Mouse (Mus musculus) lung, embryonic 16.5 days (tissue): Measurements from ENCODE around the gene Pde4c. TPM values are rescaled to one million over a fixed set of nuclear protein-coding genes. Genes with fewer than 3 reads are reported as not detected.

Source experiments
- ATAC-seq: fragments of 200-750 bp; cut with Nextera tagmentation; 2 replicates; pipeline ENCODE4 v1.8.0; 2017; ENCODE audit warnings: low read depth, mild to moderate bottlenecking, moderate library complexity
- H3K27ac ChIP-seq: fragments of 300-500 bp; sonication (generic); 2 replicates; pipeline ENCODE4 v1.5.1; 2014; ENCODE audit warnings: mild to moderate bottlenecking, control low read depth, low read length
- H3K27me3 ChIP-seq: fragments of 300-500 bp; sonication (generic); 2 replicates; pipeline ENCODE4 v1.6.1; 2014; ENCODE audit warnings: low read depth, low read length, mixed read lengths; ENCODE audit not compliant: control insufficient read depth, insufficient read depth
- H3K36me3 ChIP-seq: fragments of 300-500 bp; sonication (generic); 2 replicates; pipeline ENCODE4 v1.6.1; 2014; ENCODE audit warnings: low read length; ENCODE audit not compliant: control insufficient read depth, insufficient read depth
- H3K4me1 ChIP-seq: fragments of 300-500 bp; sonication (generic); replicated peaks from 2 replicates; pipeline ENCODE4 v1.6.1; 2014; ENCODE audit warnings: low read length, mixed read lengths; ENCODE audit not compliant: control insufficient read depth, insufficient read depth
- H3K4me2 ChIP-seq: fragments of 300-500 bp; sonication (generic); 2 replicates; pipeline ENCODE4 v1.6.1; 2014; ENCODE audit warnings: low read depth, low read length, control low read depth
- H3K4me3 ChIP-seq: fragments of 300-500 bp; sonication (generic); 2 replicates; pipeline ENCODE4 v1.5.1; 2014; ENCODE audit warnings: mild to moderate bottlenecking, low read length, control low read depth
- H3K9ac ChIP-seq: fragments of 300-500 bp; sonication (generic); 2 replicates; pipeline ENCODE4 v1.6.1; 2014; ENCODE audit warnings: low read length, control low read depth
- H3K9me3 ChIP-seq: fragments of 300-500 bp; sonication (generic); 2 replicates; pipeline ENCODE4 v1.6.1; 2016; ENCODE audit warnings: low read length; ENCODE audit not compliant: control insufficient read depth
- WGBS: fragments of 180-500 bp; shearing (Covaris S2); extraction: QIAGEN DNeasy Blood & Tissue Kit; methylation state at CpG from one replicate; pipeline ENCODE4 v1.1.7; 2014; 5-methylcytosine and 5-hydroxymethylcytosine counted together
- polyA plus RNA-seq: library from polyadenylated mRNA; unstranded; fragments of >200 nt; fragmentation: Nextera tagmentation; extraction: Ambion mirVana; gene quantifications from 2 replicates; pipeline ENCODE4 v1.2.1, GENCODE M21; 2015

Pde4c gene
- polyA plus RNA-seq, 1 experiment from 2014 or later: 0.10 TPM

DNA sequence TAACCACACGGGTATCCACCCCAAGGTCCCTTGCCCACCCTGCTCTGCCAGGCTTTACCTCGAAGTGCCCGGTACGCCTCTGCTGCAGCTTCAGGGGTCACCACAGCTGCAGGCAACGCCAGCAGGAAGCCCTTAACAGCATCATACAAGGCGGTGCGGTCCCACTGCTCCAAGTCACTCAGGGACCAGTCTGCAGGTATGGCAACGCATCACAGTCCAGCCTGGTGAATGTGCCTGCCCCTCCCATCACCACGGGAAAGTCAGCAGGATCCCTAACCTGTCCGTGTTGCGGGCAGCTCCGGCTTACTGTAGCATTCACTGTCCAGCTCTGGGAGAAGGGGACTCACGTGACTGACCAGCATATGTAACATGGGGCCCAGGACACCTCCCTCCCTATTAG lies 48.6 kb downstream of the Pde4c start:
- Histone ChIP-seq H3K9ac (no peak overlapping the region; the same call in 1 of the 2 replicates), H3K4me1 (peaks cover 37% of the 10 kb centered on the region), H3K27ac (no peak overlapping the region), H3K27me3 (no peaks in the 10 kb centered on the region), H3K4me3 (no peak overlapping the region), H3K4me2 (no peak overlapping the region), H3K9me3 (no peaks in the 10 kb centered on the region), H3K36me3 (peaks cover 23% of the 10 kb centered on the region)
- ATAC-seq: no peak
- WGBS: 91% methylated on average over 13 of the region's 13 CpGs

- ATAC-seq: no peak
- Histone ChIP-seq H3K4me2 (no peak overlapping the region), H3K27me3 (no peaks in the 10 kb centered on the region), H3K27ac (peak overlapping the region; percentile 74), H3K4me3 (no peak overlapping the region), H3K9ac (peak overlapping the region; percentile 9; the same call in 1 of the 2 replicates), H3K36me3 (peaks cover 23% of the 10 kb centered on the region), H3K9me3 (no peaks in the 10 kb centered on the region), H3K4me1 (peaks cover 41% of the 10 kb centered on the region)
- 76% methylated on average over 9 of the region's 9 CpGs for WGBS
Observed at GRCm38 (mm10) chr8:70772890-70773289, 49.4 kb downstream of the Pde4c start.

GRCm38 (mm10) chr8:70773410-70773809 lies 49.9 kb downstream of the Pde4c start:
- no peaks in the 10 kb centered on the region for H3K27me3 ChIP-seq
- WGBS: 62% methylated on average over 5 of the region's 5 CpGs
- ATAC-seq: no peak
- peaks cover 22% of the 10 kb centered on the region for H3K36me3 ChIP-seq
- H3K4me1 ChIP-seq: peaks cover 45% of the 10 kb centered on the region
- no peak overlapping the region for H3K4me3 ChIP-seq
- H3K9me3 ChIP-seq: no peaks in the 10 kb centered on the region
- H3K27ac ChIP-seq: peak overlapping the region; percentile 74
- H3K9ac ChIP-seq: 0 out of 2 replicates have a peak overlapping the region, but pooled peaks have one; percentile 1
- H3K4me2 ChIP-seq: peak overlapping the region; percentile 5; the same call in 1 of the 2 replicates

- WGBS: 21% methylated on average over 9 of the region's 9 CpGs
- H3K4me3 ChIP-seq: no peak overlapping the region
- peaks cover 21% of the 10 kb centered on the region for H3K36me3 ChIP-seq
Observed at GRCm38 (mm10) chr8:70773833-70774232, 50.3 kb downstream of the Pde4c start.

DNA sequence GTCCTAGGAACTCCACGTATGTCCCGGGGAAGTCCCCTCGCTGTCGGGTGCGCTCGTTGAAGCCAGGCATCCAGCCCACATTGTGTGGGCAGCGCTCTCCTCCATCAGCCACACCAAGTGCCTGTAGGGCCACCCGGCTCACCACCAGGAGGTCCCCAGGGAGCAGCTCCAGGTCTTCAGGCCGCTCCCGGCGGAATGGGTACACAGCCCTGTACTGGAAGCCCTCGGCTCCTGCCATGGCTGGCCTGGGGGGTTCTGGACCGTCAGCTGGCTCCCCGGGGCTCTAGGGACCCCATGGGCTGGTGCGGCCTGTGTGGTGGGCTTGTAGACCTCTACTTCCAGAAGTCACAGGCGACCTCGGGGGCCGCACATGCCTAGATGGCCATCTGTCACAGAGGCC lies 51.2 kb downstream of the Pde4c start:
- Histone ChIP-seq H3K4me2 (no peak overlapping the region), H3K4me1 (peaks cover 45% of the 10 kb centered on the region), H3K27me3 (no peaks in the 10 kb centered on the region), H3K27ac (peak overlapping the region; percentile 74), H3K9ac (peak overlapping the region; percentile 99), H3K4me3 (no peak overlapping the region), H3K36me3 (peaks cover 29% of the 10 kb centered on the region), H3K9me3 (no peaks in the 10 kb centered on the region)
- no peak for ATAC-seq
- WGBS: 93% methylated on average over 18 of the region's 18 CpGs

More at GRCm38 (mm10) chr8:70773833-70774232, 50.3 kb downstream of the Pde4c start:
- H3K4me2 ChIP-seq: 0 out of 2 replicates have a peak overlapping the region, but pooled peaks have one; percentile 5
- ATAC-seq: peak; percentile 53
- H3K27me3 ChIP-seq: no peaks in the 10 kb centered on the region
- H3K4me1 ChIP-seq: peaks cover 45% of the 10 kb centered on the region
- peak overlapping the region; percentile 47 for H3K9ac ChIP-seq
- no peaks in the 10 kb centered on the region for H3K9me3 ChIP-seq
- H3K27ac ChIP-seq: peak overlapping the region; percentile 74

DNA sequence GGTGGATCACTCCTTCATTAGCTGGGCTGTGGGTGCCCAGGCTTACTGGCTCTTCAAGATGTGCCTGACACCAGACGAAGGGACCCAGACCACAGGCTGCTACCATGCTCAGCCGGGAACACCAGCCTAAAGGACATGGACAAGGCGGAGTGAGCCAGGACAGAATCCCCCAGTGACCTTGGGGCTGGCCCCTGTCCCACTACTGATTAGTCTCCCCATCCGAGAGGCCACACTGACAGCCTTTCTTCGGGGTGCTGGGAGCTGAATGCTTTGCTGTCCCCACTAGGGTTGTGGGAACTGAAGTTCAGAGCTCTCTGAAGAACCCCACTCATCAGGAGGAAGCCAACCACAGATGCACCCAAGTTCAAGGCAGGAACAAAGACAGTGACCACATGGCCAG lies 51.7 kb downstream of the Pde4c start:
- Histone ChIP-seq H3K4me1 (peaks cover 45% of the 10 kb centered on the region), H3K27me3 (no peaks in the 10 kb centered on the region), H3K9ac (peak overlapping the region; percentile 99), H3K4me3 (peak overlapping the region; percentile 91), H3K36me3 (peaks cover 31% of the 10 kb centered on the region), H3K4me2 (peak overlapping the region; percentile 97), H3K27ac (no peak overlapping the region), H3K9me3 (no peaks in the 10 kb centered on the region)
- no peak for ATAC-seq
- WGBS: 89% methylated on average over 5 of the region's 5 CpGs

DNA sequence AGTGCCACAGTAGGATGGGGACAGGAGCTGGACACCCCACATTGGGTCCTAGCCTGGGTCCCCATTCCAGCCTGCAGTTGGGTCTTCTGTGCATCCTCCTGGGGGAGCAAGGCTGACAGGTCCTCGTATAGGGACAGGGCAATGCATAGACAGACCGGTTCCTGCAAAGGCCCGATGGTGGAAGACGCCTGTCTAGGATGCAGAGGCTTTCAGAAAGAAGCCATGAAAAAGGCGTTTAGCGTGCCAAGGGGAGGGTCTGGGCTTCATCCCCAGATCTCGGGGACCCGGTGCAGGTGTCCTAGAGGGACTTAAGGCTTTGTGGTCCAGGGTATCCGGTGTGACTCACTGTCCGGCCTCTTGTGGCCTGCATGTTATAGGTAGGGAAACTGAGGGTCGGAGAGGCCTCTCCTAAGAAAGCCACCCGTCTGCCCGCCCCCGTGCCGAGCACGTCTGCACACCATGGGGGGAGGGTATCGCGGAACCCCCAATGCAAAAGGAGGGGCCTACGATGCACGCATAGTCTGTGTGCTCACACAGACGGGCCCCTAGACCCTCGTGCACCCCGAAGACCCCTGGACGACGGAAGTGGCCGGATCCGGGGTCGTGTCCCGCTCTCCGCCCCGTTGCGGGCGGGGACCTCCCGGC lies 52.5 kb downstream of the Pde4c start:
- peak overlapping the region; percentile 99 for H3K9ac ChIP-seq
- peak overlapping the region; percentile 91 for H3K4me3 ChIP-seq
- H3K27me3 ChIP-seq: no peaks in the 10 kb centered on the region
- WGBS: 3% methylated on average over 34 of the region's 34 CpGs
- peak overlapping the region; percentile 97 for H3K4me2 ChIP-seq
- peaks cover 45% of the 10 kb centered on the region for H3K4me1 ChIP-seq
- peak overlapping the region; percentile 73 for H3K27ac ChIP-seq
- no peaks in the 10 kb centered on the region for H3K9me3 ChIP-seq
- ATAC-seq: no peak; the same call in 1 of the 2 replicates
- peaks cover 31% of the 10 kb centered on the region for H3K36me3 ChIP-seq

GRCm38 (mm10) chr8:70776496-70777444 lies 53.2 kb downstream of the Pde4c start, which contains the start of gene Pik3r2:
Gene Pik3r2 (minus strand): TSS chr8:70776713.
- Histone ChIP-seq H3K4me1 (peaks cover 45% of the 10 kb centered on the region), H3K27me3 (no peaks in the 10 kb centered on the region), H3K36me3 (peaks cover 29% of the 10 kb centered on the region), H3K9me3 (no peaks in the 10 kb centered on the region), H3K4me2 (peak within 1 kb of the TSS; percentile 97), H3K4me3 (peak within 1 kb of the TSS; percentile 91), H3K9ac (peak within 1 kb of the TSS; percentile 99), H3K27ac (peak within 1 kb of the TSS; percentile 100)
- peak; percentile 93 for ATAC-seq
- under 1% methylated on average over 92 of the region's 94 CpGs for WGBS

DNA sequence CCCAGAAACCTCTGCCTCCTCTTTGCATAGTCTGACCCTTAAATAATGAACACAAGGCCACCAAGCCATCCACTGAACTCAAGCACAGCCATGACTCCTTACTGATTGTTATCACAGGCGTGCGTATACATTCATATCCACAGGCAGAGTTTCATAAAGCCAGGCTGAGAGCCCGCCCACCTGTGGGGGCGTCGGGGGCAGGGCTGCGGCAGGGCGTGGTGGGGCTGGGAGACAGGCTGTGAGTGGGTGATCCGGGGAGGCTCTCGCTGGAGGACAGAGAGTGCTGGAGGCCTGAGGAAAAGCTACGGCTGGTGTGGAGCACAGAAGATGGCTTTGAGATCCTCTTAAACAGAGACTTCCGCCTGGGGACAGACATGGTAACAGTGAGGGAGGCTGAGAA lies 56.6 kb downstream of the Pde4c start:
- H3K36me3 ChIP-seq: peaks cover 34% of the 10 kb centered on the region
- ATAC-seq: no peak
- no peak overlapping the region for H3K4me2 ChIP-seq
- WGBS: 70% methylated on average over 11 of the region's 11 CpGs
- H3K27ac ChIP-seq: no peak overlapping the region
- H3K9me3 ChIP-seq: no peaks in the 10 kb centered on the region
- H3K9ac ChIP-seq: no peak overlapping the region
- H3K4me3 ChIP-seq: no peak overlapping the region
- H3K4me1 ChIP-seq: peaks cover 17% of the 10 kb centered on the region
- no peaks in the 10 kb centered on the region for H3K27me3 ChIP-seq
